Mouse (Mus musculus): Measurements from ENCODE around the gene Fbxl15. TPM values are rescaled to one million over a fixed set of nuclear protein-coding genes. Genes with fewer than 3 reads are reported as not detected.

Fbxl15 gene
- 17.3 and 18.9 TPM in 2 replicates for polyA plus RNA-seq (2015; fragmentation: Nextera tagmentation; extraction: Ambion mirVana)

DNA sequence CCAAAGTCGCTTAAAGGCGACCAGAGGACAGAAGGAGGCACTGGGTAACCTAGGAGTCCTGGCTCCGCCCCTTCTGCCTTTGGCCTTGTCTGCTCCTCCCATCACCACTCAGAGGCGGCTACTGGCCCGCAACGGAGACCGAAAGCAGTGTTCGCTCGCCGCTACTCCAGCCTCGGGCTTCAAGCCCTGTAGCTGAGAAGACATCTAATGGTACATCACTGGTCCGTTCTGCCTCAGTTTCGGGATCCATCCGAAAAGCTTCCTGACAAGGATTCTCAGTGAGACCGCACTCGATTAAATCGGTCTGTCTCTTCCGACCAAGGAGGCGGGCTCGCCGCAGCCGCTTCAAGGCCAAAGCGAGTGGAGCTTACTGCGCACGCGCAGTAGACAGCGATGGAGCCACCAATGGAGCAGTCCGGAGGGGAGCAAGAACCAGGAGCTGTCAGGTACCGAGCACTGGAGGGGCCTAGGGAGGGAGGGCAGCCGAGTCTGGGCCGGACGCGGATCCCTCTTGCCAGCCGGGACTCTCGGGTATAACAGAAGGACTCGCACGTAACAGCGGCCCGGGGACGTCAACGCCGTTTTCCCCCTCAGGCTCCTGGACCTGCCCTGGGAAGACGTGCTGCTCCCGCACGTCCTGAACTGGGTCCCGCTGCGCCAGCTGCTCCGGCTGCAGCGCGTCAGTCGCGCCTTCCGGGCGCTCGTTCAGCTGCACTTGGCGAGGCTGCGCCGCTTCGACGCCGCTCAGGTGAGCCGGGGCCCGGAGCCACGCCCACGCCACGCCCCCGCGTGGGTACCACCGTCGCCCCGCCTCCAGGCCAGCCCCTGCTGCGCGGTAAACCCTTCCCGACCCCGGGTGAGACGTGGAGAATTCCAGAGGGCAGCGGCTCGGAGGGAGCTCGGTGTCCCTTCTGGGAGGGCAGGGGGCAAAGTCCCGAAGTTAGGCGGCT is at the start of gene Fbxl15:
TSS of gene Fbxl15 (plus strand) at position 104 of the 950 bp plus-strand sequence.
- peak; percentile 90 for ATAC-seq
- H3K4me3 ChIP-seq (ENCODE audit: low read length), result peak within 1 kb of the TSS; percentile 72
- H3K9me3 ChIP-seq (ENCODE audit: control insufficient read depth, low read length), result no peaks in the 10 kb centered on the region
- peak within 1 kb of the TSS; percentile 77 for H3K9ac ChIP-seq (ENCODE audit: low read depth, low read length)
- H3K4me2 ChIP-seq (ENCODE audit: low read depth, low read length), result peak within 1 kb of the TSS; percentile 98
- peaks cover 35% of the 10 kb centered on the region for H3K27me3 ChIP-seq (replicated peaks; ENCODE audit: control insufficient read depth, insufficient read depth, low read length)
- peak within 1 kb of the TSS; percentile 95 for H3K27ac ChIP-seq (ENCODE audit: low read length)
- peaks cover 6% of the 10 kb centered on the region; the same call in 1 of the 2 replicates for H3K36me3 ChIP-seq (ENCODE audit: control insufficient read depth, insufficient read depth, low read length)
- WGBS, result under 1% methylated on average over 81 of the region's 81 CpGs
- H3K4me1 ChIP-seq (ENCODE audit: control insufficient read depth, insufficient read depth, low read length), result peaks cover 28% of the 10 kb centered on the region

DNA sequence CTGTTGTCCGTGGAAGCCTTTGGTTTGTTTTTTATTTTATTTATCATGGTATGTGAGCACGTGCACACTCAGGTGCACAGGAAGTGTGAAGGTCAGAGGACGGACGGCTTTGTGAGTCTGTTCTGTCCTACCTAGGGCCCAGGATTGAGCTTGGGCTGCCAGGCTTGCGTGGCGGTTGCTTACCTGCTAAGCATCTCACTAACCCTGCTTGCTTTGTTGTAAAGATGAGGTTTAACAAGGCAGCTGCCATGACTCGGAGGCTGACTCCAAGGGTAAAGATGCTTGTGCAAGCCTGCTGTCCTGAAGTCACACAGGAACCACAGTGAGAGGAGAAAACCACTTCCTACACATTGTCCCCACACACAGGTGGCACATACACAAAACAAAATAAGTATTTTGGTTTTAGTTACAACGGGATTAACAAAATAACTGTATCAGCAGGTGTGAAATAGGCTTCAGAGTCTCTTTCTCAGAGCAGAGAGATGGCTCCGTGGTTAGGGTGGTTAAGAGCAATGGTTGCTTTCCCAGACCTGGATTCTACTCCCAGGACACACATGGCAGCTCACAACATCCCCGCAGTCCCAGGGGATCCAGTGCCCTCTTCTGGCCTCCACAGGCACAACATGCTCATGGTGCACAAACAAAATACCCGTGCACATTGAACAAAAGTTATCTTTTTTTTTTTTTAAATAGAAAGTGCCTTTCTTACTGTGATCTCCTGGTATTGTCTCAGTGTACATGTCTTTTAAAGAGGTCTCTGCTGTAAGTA is 45.7 kb upstream of the Fbxl15 start:
- Histone ChIP-seq H3K4me3 (ENCODE audit: low read length) (no peak overlapping the region), H3K9ac (ENCODE audit: low read depth, low read length) (no peak overlapping the region), H3K36me3 (ENCODE audit: control insufficient read depth, insufficient read depth, low read length) (peaks cover 13% of the 10 kb centered on the region), H3K9me3 (ENCODE audit: control insufficient read depth, low read length) (no peaks in the 10 kb centered on the region), H3K4me1 (ENCODE audit: control insufficient read depth, insufficient read depth, low read length) (no peaks in the 10 kb centered on the region), H3K27ac (ENCODE audit: low read length) (no peak overlapping the region), H3K27me3 (replicated peaks; ENCODE audit: control insufficient read depth, insufficient read depth, low read length) (no peaks in the 10 kb centered on the region), H3K4me2 (ENCODE audit: low read depth, low read length) (no peak overlapping the region)
- 91% methylated on average over 11 of the region's 11 CpGs for WGBS
- no peak for ATAC-seq

DNA sequence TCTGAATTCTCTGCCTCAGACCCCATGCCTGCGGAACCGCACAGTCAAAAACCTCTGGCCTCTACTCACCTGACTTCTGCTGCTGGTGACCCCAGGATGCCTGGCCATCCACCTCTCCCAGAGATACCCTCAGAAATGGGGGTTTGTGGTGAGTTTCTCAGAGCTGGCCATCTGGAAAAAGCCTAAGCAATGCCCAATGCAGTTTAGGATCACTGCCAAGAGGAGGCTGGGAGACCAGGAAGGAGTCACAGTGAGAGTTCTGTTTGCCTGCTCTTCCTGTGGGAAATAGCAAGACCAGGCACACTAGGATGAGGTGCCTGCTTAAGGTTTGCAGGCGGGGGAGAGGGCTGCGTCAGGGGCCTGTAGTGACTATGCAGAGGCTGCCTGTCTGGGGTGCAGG is 43.3 kb upstream of the Fbxl15 start:
- H3K4me2 ChIP-seq (ENCODE audit: low read depth, low read length), result no peak overlapping the region
- WGBS, result 96% methylated on average over 4 of the region's 4 CpGs
- H3K9me3 ChIP-seq (ENCODE audit: control insufficient read depth, low read length), result no peaks in the 10 kb centered on the region
- no peak overlapping the region for H3K4me3 ChIP-seq (ENCODE audit: low read length)
- no peak overlapping the region for H3K27ac ChIP-seq (ENCODE audit: low read length)
- H3K4me1 ChIP-seq (ENCODE audit: control insufficient read depth, insufficient read depth, low read length), result no peaks in the 10 kb centered on the region
- H3K9ac ChIP-seq (ENCODE audit: low read depth, low read length), result no peak overlapping the region
- ATAC-seq, result no peak
- peaks cover 11% of the 10 kb centered on the region for H3K36me3 ChIP-seq (ENCODE audit: control insufficient read depth, insufficient read depth, low read length)
- no peaks in the 10 kb centered on the region for H3K27me3 ChIP-seq (replicated peaks; ENCODE audit: control insufficient read depth, insufficient read depth, low read length)

DNA sequence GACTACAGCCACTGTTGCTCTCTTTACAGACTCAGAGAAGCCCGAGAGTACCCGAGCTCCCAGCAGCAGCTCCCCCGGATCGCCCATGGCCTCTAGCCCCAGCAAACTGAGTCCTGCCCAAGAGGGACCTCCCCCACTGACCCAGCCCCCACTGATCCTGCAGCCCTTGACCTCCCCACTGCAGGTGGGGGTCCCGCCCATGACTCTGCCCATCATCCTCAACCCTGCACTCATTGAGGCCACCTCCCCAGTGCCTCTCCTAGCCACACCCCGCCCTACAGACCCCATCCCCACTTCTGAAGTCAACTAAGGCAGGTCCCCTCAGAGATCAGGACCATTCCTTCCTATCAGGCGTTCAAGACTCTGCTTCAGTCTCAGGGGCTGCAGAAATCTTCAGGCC is 42.4 kb upstream of the Fbxl15 start:
- Histone ChIP-seq H3K4me2 (ENCODE audit: low read depth, low read length) (no peak overlapping the region), H3K4me3 (ENCODE audit: low read length) (no peak overlapping the region), H3K27me3 (replicated peaks; ENCODE audit: control insufficient read depth, insufficient read depth, low read length) (no peaks in the 10 kb centered on the region), H3K9me3 (ENCODE audit: control insufficient read depth, low read length) (no peaks in the 10 kb centered on the region), H3K36me3 (ENCODE audit: control insufficient read depth, insufficient read depth, low read length) (peaks cover 11% of the 10 kb centered on the region), H3K4me1 (ENCODE audit: control insufficient read depth, insufficient read depth, low read length) (no peaks in the 10 kb centered on the region), H3K9ac (ENCODE audit: low read depth, low read length) (no peak overlapping the region), H3K27ac (ENCODE audit: low read length) (no peak overlapping the region)
- WGBS, result 88% methylated on average over 7 of the region's 7 CpGs
- no peak for ATAC-seq

DNA sequence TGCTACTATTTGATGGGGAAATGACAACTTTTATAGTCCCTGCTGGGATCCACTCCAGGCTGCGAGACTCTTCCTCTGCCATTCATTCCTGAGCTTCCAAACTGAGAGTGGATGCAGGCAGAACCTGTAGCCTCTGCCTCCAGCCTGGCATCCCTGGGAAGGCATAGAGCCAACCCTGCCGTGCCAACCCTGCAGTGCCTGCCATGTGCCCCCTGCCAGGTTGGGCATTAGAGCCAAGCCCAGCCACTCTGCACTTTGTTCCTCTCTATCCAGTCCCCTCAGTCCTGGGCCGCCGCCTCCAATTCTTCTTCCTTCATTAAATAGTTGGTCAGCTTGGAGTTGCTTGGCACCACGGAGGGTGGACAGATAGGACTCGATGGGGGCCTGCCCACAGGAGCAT is 41.9 kb upstream of the Fbxl15 start:
- Histone ChIP-seq H3K27me3 (replicated peaks; ENCODE audit: control insufficient read depth, insufficient read depth, low read length) (no peaks in the 10 kb centered on the region), H3K9ac (ENCODE audit: low read depth, low read length) (no peak overlapping the region), H3K4me3 (ENCODE audit: low read length) (no peak overlapping the region), H3K27ac (ENCODE audit: low read length) (no peak overlapping the region), H3K9me3 (ENCODE audit: control insufficient read depth, low read length) (no peaks in the 10 kb centered on the region), H3K4me2 (ENCODE audit: low read depth, low read length) (no peak overlapping the region), H3K4me1 (ENCODE audit: control insufficient read depth, insufficient read depth, low read length) (no peaks in the 10 kb centered on the region), H3K36me3 (ENCODE audit: control insufficient read depth, insufficient read depth, low read length) (peaks cover 11% of the 10 kb centered on the region)
- WGBS, result 82% methylated on average over 6 of the region's 6 CpGs
- no peak for ATAC-seq

DNA sequence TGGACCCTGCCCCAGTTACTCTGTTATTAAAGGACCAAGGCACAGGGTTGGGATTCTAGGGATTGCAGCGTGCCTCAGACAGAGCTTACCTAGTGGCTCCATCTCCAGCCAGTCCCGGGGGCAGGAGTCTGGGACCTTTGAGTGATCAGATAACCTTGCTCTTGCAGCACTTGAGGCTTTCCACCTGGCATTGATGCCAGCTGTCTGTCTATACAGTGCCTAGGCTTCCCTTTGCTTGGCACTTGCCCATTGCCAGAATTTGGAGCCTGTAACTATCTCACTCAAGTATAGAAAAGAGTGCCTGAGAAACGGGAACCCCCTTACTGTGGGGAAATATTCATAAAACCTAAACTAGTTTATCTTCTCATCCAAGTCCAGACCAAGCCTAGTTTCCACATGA is 41.1 kb upstream of the Fbxl15 start:
- WGBS, result 92% methylated on average over 3 of the region's 3 CpGs
- H3K4me3 ChIP-seq (ENCODE audit: low read length), result no peak overlapping the region
- no peak overlapping the region for H3K4me2 ChIP-seq (ENCODE audit: low read depth, low read length)
- no peak overlapping the region for H3K27ac ChIP-seq (ENCODE audit: low read length)
- no peak for ATAC-seq
- H3K27me3 ChIP-seq (replicated peaks; ENCODE audit: control insufficient read depth, insufficient read depth, low read length), result no peaks in the 10 kb centered on the region
- H3K9ac ChIP-seq (ENCODE audit: low read depth, low read length), result no peak overlapping the region
- peaks cover 11% of the 10 kb centered on the region for H3K36me3 ChIP-seq (ENCODE audit: control insufficient read depth, insufficient read depth, low read length)
- H3K9me3 ChIP-seq (ENCODE audit: control insufficient read depth, low read length), result no peaks in the 10 kb centered on the region
- no peaks in the 10 kb centered on the region for H3K4me1 ChIP-seq (ENCODE audit: control insufficient read depth, insufficient read depth, low read length)

DNA sequence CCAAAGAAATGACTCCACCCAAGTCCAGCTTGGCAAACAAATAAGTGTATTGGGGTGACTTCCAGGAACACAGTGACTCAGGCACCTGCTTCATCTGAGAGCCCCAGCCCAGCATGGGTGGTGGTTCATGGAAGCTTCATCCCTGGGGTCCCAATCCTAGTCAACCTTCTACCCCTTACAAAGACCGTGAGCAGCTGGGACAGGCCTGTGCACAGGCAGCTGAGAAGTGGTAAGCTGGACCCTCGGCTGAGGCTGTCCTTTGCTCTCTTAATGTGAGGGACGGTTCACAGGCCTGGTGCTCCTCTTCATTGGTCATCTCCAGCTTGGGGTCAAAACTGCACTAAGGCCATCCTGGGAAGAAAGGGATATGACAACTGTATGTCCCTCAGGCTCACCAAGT is 40.4 kb upstream of the Fbxl15 start:
- ATAC-seq, result no peak
- no peak overlapping the region for H3K4me3 ChIP-seq (ENCODE audit: low read length)
- no peaks in the 10 kb centered on the region for H3K27me3 ChIP-seq (replicated peaks; ENCODE audit: control insufficient read depth, insufficient read depth, low read length)
- no peaks in the 10 kb centered on the region for H3K4me1 ChIP-seq (ENCODE audit: control insufficient read depth, insufficient read depth, low read length)
- no peaks in the 10 kb centered on the region for H3K9me3 ChIP-seq (ENCODE audit: control insufficient read depth, low read length)
- peaks cover 5% of the 10 kb centered on the region for H3K36me3 ChIP-seq (ENCODE audit: control insufficient read depth, insufficient read depth, low read length)
- H3K27ac ChIP-seq (ENCODE audit: low read length), result no peak overlapping the region
- WGBS, result 85% methylated on average over 3 of the region's 3 CpGs
- H3K9ac ChIP-seq (ENCODE audit: low read depth, low read length), result no peak overlapping the region
- no peak overlapping the region for H3K4me2 ChIP-seq (ENCODE audit: low read depth, low read length)

DNA sequence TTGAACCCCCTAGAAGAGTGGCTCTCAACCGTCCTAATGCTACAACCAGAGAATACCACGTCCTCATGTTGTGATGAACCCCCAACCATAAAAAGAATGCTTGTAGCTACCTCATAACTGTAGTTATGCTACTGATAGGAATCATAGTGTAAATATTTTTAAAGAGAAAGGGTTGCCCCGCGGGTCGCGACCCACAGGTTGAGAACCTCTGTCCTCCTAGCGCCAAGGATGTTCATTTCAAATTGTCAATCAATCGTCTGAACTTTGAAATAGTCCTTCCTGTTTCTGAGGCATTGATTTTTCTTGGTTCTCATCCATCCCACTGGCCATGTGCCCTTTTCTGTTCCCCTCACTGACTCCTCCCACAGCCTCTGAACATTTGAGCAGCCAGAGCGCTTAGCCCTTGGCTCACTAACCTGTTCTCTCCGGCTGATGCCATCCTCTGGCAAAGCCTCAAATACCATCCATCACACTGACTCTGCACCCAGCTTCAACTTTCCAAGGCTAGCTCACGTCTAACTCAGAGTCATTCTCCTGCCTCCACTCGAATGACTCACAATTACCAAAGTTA is 37.4 kb upstream of the Fbxl15 start:
- H3K9me3 ChIP-seq (ENCODE audit: control insufficient read depth, low read length), result no peaks in the 10 kb centered on the region
- no peaks in the 10 kb centered on the region for H3K36me3 ChIP-seq (ENCODE audit: control insufficient read depth, insufficient read depth, low read length)
- H3K4me2 ChIP-seq (ENCODE audit: low read depth, low read length), result no peak overlapping the region
- no peaks in the 10 kb centered on the region for H3K4me1 ChIP-seq (ENCODE audit: control insufficient read depth, insufficient read depth, low read length)
- WGBS, result 63% methylated on average over 12 of the region's 12 CpGs
- ATAC-seq, result no peak
- H3K4me3 ChIP-seq (ENCODE audit: low read length), result no peak overlapping the region
- no peak overlapping the region for H3K27ac ChIP-seq (ENCODE audit: low read length)
- no peaks in the 10 kb centered on the region for H3K27me3 ChIP-seq (replicated peaks; ENCODE audit: control insufficient read depth, insufficient read depth, low read length)
- H3K9ac ChIP-seq (ENCODE audit: low read depth, low read length), result no peak overlapping the region

DNA sequence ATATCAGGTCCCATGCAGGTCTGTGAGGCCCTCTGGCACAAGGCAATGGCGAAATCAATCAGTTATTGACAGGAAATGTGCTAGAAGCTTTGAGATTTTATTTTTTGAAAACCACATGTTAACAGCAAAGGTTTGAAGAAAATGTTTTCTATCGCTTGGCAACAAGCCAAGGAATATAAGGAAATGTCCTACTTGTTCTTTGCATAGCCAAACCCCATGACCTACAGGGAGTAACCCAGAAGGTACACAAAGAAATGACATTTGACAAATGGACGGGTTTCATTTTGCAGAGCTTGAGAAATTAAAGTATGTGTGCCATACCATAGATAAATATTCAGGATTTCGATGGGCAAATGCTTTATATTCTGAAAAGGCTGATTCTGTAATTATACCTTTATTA is 31.0 kb upstream of the Fbxl15 start:
- no peaks in the 10 kb centered on the region for H3K4me1 ChIP-seq (ENCODE audit: control insufficient read depth, insufficient read depth, low read length)
- 62% methylated on average over 4 of the region's 4 CpGs for WGBS
- H3K4me2 ChIP-seq (ENCODE audit: low read depth, low read length), result no peak overlapping the region
- no peak overlapping the region for H3K27ac ChIP-seq (ENCODE audit: low read length)
- no peak overlapping the region for H3K9ac ChIP-seq (ENCODE audit: low read depth, low read length)
- no peak for ATAC-seq
- no peaks in the 10 kb centered on the region for H3K9me3 ChIP-seq (ENCODE audit: control insufficient read depth, low read length)
- no peak overlapping the region for H3K4me3 ChIP-seq (ENCODE audit: low read length)
- no peaks in the 10 kb centered on the region for H3K36me3 ChIP-seq (ENCODE audit: control insufficient read depth, insufficient read depth, low read length)
- H3K27me3 ChIP-seq (replicated peaks; ENCODE audit: control insufficient read depth, insufficient read depth, low read length), result no peaks in the 10 kb centered on the region

Measured in intestine, embryonic 16.5 days (tissue).